Mouse (Mus musculus): ENCODE measurements around the gene Irak1. TPM values are rescaled to one million over a fixed set of nuclear protein-coding genes. Genes with fewer than 3 reads are reported as not detected.

The Irak1 gene
- polyA plus RNA-seq, 1 experiment, result 80.8 TPM

DNA sequence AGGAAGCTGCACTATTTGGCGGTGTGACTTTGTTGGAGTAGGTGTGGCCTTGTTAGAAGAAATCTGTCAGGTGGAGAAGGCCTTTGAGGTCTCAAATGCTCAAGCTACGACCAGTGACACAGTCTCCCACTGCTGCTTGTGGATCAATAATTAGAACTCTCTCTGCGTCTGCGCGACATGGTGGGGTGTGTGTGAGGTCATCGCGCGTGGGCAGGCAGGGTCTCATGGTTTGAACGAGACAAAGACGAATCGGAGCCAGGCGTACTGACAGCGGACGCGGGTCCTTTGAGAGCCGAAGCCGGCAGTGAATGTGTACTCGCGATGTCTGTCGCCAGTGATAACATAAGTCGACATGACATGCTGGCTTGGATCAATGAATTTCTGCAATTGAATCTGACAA is 17.3 kb downstream of the Irak1 start:
- Histone ChIP-seq H3K27ac (ENCODE audit: insufficient read depth, low read length) (no peak overlapping the region), H3K4me3 (ENCODE audit: insufficient read depth, low read length) (no peak overlapping the region), H3K4me1 (ENCODE audit: control insufficient read depth, insufficient read depth, low read length) (no peaks in the 10 kb centered on the region)
- TF ChIP-seq CTCF (IDR thresholded peaks at IDR 0.05; ENCODE audit: extremely low read depth, insufficient read depth, low read length), result no peak
- no peak for TF ChIP-seq POLR2A (IDR thresholded peaks at IDR 0.05; ENCODE audit: extremely low read depth, insufficient read depth, low read length)

DNA sequence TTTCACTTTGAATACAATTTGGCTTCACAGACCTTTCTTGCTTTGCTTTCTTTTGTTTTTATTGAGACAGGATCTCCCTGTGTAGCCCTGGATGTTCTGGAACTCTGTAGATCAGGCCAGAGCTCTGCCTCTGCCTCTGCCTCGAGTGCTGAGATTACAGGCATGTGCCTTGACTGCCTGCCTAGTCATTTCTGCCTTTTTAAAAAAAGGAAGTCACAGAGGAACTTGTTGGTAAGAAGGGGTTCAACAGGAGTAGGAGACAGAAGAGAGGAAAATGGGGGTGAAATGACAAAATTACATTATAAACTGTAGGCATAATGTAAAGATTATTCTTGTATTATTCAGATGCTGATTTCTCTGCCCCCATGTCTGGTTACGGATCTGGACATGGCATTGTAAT is 20.1 kb downstream of the Irak1 start:
- Histone ChIP-seq H3K27ac (ENCODE audit: insufficient read depth, low read length) (no peak overlapping the region), H3K4me1 (ENCODE audit: control insufficient read depth, insufficient read depth, low read length) (no peaks in the 10 kb centered on the region; the same call in 1 of the 2 replicates), H3K4me3 (ENCODE audit: insufficient read depth, low read length) (no peak overlapping the region)
- TF ChIP-seq CTCF (IDR thresholded peaks at IDR 0.05; ENCODE audit: extremely low read depth, insufficient read depth, low read length), result no peak
- TF ChIP-seq POLR2A (IDR thresholded peaks at IDR 0.05; ENCODE audit: extremely low read depth, insufficient read depth, low read length), result no peak

DNA sequence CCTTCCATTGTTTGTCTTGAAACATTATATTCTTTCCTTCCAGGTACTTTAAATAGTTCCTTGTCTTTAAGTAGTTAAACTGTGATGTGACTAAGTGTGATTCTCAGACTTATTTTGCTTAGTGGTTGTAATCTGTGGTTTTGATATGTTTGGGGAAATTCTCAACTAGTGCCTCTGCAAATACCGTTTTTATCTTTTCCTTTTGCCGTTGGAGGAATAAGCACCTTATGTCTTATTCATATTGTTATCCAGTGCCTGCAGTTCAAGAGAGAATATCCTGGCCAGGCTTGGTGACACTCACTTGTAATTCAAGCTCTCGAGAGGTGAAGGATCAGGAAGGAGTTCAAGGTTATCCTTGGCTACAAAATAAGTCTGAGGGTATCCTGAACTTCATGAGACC is 22.7 kb downstream of the Irak1 start:
- TF ChIP-seq CTCF (IDR thresholded peaks at IDR 0.05; ENCODE audit: extremely low read depth, insufficient read depth, low read length) (no peak), POLR2A (IDR thresholded peaks at IDR 0.05; ENCODE audit: extremely low read depth, insufficient read depth, low read length) (no peak)

DNA sequence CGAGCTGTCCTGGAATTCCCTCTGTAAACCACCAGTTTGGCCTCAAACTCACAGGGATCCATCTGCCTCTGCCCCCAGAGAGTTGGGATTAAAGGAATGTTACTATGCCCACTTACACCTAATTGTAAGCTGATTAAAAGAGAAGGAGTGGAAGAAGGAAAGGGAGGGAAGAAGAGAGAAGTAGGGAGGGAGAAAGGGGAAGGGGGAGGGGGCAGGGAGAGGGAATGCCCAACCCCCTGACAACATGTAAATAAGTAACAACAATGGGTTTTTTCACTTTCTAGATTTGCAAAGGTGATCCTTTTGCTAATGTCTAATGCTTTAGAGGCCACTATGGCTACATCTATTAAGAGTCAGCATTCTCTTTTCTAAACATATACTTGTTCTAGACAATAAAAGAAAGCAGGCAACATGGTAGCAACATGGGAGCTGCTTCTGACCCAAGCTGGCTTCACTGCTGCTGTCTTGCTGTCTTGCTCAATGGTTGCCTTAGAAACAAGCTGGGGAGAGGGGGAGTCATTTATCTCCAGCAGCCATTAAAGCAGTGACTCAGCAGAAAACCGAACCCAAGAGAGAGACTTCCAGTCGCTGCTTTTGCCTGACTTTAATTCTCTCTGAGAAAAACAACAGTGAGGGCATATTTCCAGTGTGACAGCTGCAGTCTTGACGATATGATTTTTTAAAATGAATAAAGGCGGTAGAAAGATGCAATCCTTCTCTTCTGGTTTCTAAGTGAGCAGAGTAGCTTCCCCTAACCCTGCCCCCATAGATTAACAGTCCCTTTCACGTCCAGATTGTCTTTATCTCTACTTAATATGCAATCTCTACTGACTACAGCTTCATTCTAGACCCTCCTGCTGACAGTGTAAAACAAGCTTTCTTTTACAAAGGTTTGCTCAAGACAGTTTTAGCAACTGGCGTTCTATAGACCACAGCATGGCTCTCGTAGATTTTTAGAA is 24.5 kb downstream of the Irak1 start:
- H3K27ac ChIP-seq (ENCODE audit: insufficient read depth, low read length), result no peak overlapping the region
- no peak overlapping the region for H3K4me3 ChIP-seq (ENCODE audit: insufficient read depth, low read length)
- H3K4me1 ChIP-seq (ENCODE audit: control insufficient read depth, insufficient read depth, low read length), result no peaks in the 10 kb centered on the region; the same call in 1 of the 2 replicates
- no peak for TF ChIP-seq POLR2A (IDR thresholded peaks at IDR 0.05; ENCODE audit: extremely low read depth, insufficient read depth, low read length)
- no peak for TF ChIP-seq CTCF (IDR thresholded peaks at IDR 0.05; ENCODE audit: extremely low read depth, insufficient read depth, low read length)

More for the DNA sequence above, 22.7 kb downstream of the Irak1 start:
- Histone ChIP-seq H3K4me1 (ENCODE audit: control insufficient read depth, insufficient read depth, low read length) (no peaks in the 10 kb centered on the region; the same call in 1 of the 2 replicates), H3K4me3 (ENCODE audit: insufficient read depth, low read length) (no peak overlapping the region), H3K27ac (ENCODE audit: insufficient read depth, low read length) (no peak overlapping the region)

DNA sequence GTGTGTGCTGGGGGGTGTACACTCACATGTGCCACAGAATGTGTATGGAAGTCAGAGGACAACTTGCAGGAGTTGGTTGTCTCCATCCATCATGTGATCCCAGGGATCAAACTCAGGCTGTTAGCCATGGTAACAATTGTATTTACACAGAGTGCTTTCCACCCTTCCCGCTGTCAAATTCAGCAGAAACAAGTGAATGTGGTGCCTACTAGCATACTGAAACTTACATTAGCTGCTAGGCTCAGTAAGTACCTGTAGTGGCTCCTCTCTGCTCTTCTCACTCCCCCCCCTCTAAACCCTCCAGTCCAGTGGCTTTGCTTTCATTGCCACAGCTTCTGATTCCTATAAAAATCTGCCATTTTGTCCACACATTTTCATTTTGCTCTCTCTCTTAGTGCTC is 45.9 kb downstream of the Irak1 start:
- Histone ChIP-seq H3K4me1 (ENCODE audit: control insufficient read depth, insufficient read depth, low read length) (no peaks in the 10 kb centered on the region), H3K4me3 (ENCODE audit: insufficient read depth, low read length) (no peak overlapping the region), H3K27ac (ENCODE audit: insufficient read depth, low read length) (no peak overlapping the region)
- TF ChIP-seq CTCF (IDR thresholded peaks at IDR 0.05; ENCODE audit: extremely low read depth, insufficient read depth, low read length) (no peak), POLR2A (IDR thresholded peaks at IDR 0.05; ENCODE audit: extremely low read depth, insufficient read depth, low read length) (no peak)

DNA sequence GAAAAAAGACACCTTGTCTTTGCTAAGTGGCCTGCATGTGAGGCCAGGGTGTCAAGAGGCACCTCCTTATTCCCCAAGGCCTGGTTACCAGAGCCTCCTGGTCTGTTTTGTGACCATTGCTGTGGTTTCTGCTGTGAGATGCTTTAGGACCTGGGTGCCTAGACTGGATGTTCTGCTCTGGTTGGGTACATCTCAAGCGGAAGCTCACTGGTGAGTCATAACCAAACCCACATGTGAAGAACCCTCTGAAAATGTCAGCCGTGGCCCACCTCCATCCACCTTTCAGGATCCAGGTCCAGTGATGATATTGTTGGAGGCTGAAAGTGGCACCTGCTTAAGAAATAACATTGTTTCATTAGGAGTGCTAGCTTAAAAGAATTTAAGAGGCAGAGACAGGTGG is 47.4 kb downstream of the Irak1 start:
- Histone ChIP-seq H3K27ac (ENCODE audit: insufficient read depth, low read length) (no peak overlapping the region), H3K4me1 (ENCODE audit: control insufficient read depth, insufficient read depth, low read length) (no peaks in the 10 kb centered on the region), H3K4me3 (ENCODE audit: insufficient read depth, low read length) (no peak overlapping the region)
- no peak for TF ChIP-seq POLR2A (IDR thresholded peaks at IDR 0.05; ENCODE audit: extremely low read depth, insufficient read depth, low read length)
- TF ChIP-seq CTCF (IDR thresholded peaks at IDR 0.05; ENCODE audit: extremely low read depth, insufficient read depth, low read length), result no peak

DNA sequence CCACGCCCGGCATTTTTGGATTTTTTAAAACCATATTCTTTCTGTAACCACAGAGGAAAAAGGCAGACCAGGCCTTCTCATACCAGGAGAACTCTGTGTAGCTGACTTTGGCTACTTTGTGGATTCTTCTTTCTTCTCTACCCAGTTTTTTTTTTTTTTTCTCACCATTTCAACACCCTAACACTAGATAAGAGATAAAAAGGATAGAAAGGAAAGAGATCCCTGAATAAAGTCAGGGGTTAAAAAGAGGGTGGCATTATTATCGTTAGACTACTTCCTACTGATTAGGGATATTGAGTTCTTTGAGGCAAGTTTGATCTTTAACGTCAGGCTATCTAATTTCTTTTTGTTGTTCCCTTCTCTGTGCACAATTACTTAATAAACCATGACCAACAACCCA is 50.9 kb downstream of the Irak1 start:
- H3K4me1 ChIP-seq (ENCODE audit: control insufficient read depth, insufficient read depth, low read length), result no peaks in the 10 kb centered on the region
- TF ChIP-seq POLR2A (IDR thresholded peaks at IDR 0.05; ENCODE audit: extremely low read depth, insufficient read depth, low read length), result no peak
- no peak overlapping the region for H3K4me3 ChIP-seq (ENCODE audit: insufficient read depth, low read length)
- H3K27ac ChIP-seq (ENCODE audit: insufficient read depth, low read length), result no peak overlapping the region

DNA sequence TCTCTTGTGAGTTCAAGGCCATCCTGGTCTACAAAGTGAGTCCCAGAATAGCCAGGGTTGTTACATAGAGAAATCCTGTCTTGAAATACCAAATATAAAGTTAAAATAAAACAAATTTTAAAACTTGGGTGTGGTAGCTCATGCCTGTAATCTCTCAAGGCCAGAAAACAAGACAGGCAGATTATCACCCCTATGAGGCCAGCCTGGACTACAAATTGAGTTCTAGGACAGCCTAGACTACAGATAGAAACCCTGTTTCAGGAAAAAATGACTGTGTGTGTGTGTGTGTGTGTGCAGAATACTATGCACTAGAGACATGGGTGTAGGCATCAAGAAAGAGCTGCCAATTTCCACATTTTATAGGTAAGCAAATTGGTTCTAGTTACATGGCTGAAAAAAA is 52.9 kb downstream of the Irak1 start:
- Histone ChIP-seq H3K27ac (ENCODE audit: insufficient read depth, low read length) (no peak overlapping the region), H3K4me1 (ENCODE audit: control insufficient read depth, insufficient read depth, low read length) (no peaks in the 10 kb centered on the region), H3K4me3 (ENCODE audit: insufficient read depth, low read length) (no peak overlapping the region)
- TF ChIP-seq CTCF (IDR thresholded peaks at IDR 0.05; ENCODE audit: extremely low read depth, insufficient read depth, low read length) (no peak), POLR2A (IDR thresholded peaks at IDR 0.05; ENCODE audit: extremely low read depth, insufficient read depth, low read length) (no peak)

DNA sequence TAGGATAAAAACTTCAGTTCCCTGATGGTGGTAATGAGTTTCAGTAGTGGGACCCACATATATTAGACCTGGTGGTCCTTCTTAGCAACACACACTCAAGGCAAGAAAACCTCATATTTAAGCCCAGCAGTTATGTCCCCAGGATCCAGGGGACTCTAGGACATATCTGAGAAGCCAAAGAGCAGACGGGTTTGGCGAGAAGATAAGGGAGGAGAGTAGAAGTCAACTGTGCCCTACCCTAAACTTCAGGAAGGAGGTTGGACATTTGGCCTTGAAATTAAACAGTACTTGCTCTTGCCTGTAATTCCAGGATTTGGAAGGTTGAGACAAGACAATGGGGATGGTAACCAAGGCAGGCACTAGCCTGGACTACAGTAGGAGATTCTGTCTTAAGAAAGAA is 54.0 kb downstream of the Irak1 start:
- H3K4me1 ChIP-seq (ENCODE audit: control insufficient read depth, insufficient read depth, low read length), result no peaks in the 10 kb centered on the region
- H3K4me3 ChIP-seq (ENCODE audit: insufficient read depth, low read length), result no peak overlapping the region
- H3K27ac ChIP-seq (ENCODE audit: insufficient read depth, low read length), result no peak overlapping the region
- TF ChIP-seq POLR2A (IDR thresholded peaks at IDR 0.05; ENCODE audit: extremely low read depth, insufficient read depth, low read length) (no peak), CTCF (IDR thresholded peaks at IDR 0.05; ENCODE audit: extremely low read depth, insufficient read depth, low read length) (no peak)

DNA sequence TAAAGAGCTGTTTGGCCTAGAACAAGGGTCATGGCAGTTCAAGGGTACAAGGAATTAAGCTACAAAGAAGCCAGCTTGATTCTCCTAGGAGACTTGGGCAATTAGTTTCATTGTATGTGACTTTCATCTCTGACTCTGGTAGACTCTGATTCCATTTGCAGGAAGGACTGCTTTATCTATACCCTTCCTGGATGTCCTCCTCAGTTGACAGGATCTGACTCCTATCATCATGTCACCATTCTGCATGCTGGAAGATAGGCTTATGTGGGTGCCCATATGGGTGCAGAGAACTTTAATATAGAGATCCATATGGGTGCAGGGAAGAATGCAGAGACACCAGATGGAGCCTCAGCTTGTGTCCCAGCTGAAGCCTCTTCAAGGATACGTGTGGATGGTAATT is 54.6 kb downstream of the Irak1 start:
- no peak overlapping the region for H3K27ac ChIP-seq (ENCODE audit: insufficient read depth, low read length)
- H3K4me1 ChIP-seq (ENCODE audit: control insufficient read depth, insufficient read depth, low read length), result no peaks in the 10 kb centered on the region
- no peak overlapping the region for H3K4me3 ChIP-seq (ENCODE audit: insufficient read depth, low read length)
- TF ChIP-seq POLR2A (IDR thresholded peaks at IDR 0.05; ENCODE audit: extremely low read depth, insufficient read depth, low read length) (no peak), CTCF (IDR thresholded peaks at IDR 0.05; ENCODE audit: extremely low read depth, insufficient read depth, low read length) (no peak)
